Mouse (Mus musculus): Measurements from ENCODE around the gene Mmp9. TPM values are rescaled to one million over a fixed set of nuclear protein-coding genes. Genes with fewer than 3 reads are reported as not detected.

Mmp9 gene
- polyA plus RNA-seq, 1 experiment, result 29.1 TPM

- Histone ChIP-seq H3K4me3 (ENCODE audit: control insufficient read depth, insufficient read depth, low read length) (no peak overlapping the region), H3K27me3 (ENCODE audit: control insufficient read depth, insufficient read depth, low read length) (peaks cover 6% of the 10 kb centered on the region; the same call in 1 of the 2 replicates), H3K4me1 (replicated peaks; ENCODE audit: control insufficient read depth, insufficient read depth, low read length) (no peaks in the 10 kb centered on the region), H3K27ac (ENCODE audit: control insufficient read depth, insufficient read depth, low read length) (no peak overlapping the region), H3K36me3 (ENCODE audit: control insufficient read depth, insufficient read depth, low read length) (peaks cover 52% of the 10 kb centered on the region)
- TF ChIP-seq POLR2A (IDR thresholded peaks at IDR 0.05; ENCODE audit: control insufficient read depth, extremely low read depth, insufficient read depth, low read length, poor library complexity) (no peak), CTCF (IDR thresholded peaks at IDR 0.05; ENCODE audit: borderline replicate concordance, control insufficient read depth, extremely low read depth, insufficient read depth, low read length, poor library complexity) (no peak)
- no peak for DNase-seq
- 95% methylated on average over 13 of the region's 13 CpGs for WGBS
Observed at GRCm38 (mm10) chr2:165001958-165002357, 61.4 kb downstream of the Mmp9 start.

GRCm38 (mm10) chr2:165003108-165003507 is 62.5 kb downstream of the Mmp9 start:
- over 99% methylated on average over 3 of the region's 3 CpGs for WGBS
- no peak for DNase-seq
- Histone ChIP-seq H3K27me3 (ENCODE audit: control insufficient read depth, insufficient read depth, low read length) (no peaks in the 10 kb centered on the region; the same call in 1 of the 2 replicates), H3K4me1 (replicated peaks; ENCODE audit: control insufficient read depth, insufficient read depth, low read length) (no peaks in the 10 kb centered on the region), H3K27ac (ENCODE audit: control insufficient read depth, insufficient read depth, low read length) (no peak overlapping the region), H3K36me3 (ENCODE audit: control insufficient read depth, insufficient read depth, low read length) (peaks cover 64% of the 10 kb centered on the region), H3K4me3 (ENCODE audit: control insufficient read depth, insufficient read depth, low read length) (no peak overlapping the region)
- TF ChIP-seq POLR2A (IDR thresholded peaks at IDR 0.05; ENCODE audit: control insufficient read depth, extremely low read depth, insufficient read depth, low read length, poor library complexity) (no peak), CTCF (IDR thresholded peaks at IDR 0.05; ENCODE audit: borderline replicate concordance, control insufficient read depth, extremely low read depth, insufficient read depth, low read length, poor library complexity) (no peak)

- no peak for TF ChIP-seq POLR2A (IDR thresholded peaks at IDR 0.05; ENCODE audit: control insufficient read depth, extremely low read depth, insufficient read depth, low read length, poor library complexity)
- no peak for TF ChIP-seq CTCF (IDR thresholded peaks at IDR 0.05; ENCODE audit: borderline replicate concordance, control insufficient read depth, extremely low read depth, insufficient read depth, low read length, poor library complexity)
- Histone ChIP-seq H3K4me1 (replicated peaks; ENCODE audit: control insufficient read depth, insufficient read depth, low read length) (no peaks in the 10 kb centered on the region), H3K4me3 (ENCODE audit: control insufficient read depth, insufficient read depth, low read length) (no peak overlapping the region), H3K27me3 (ENCODE audit: control insufficient read depth, insufficient read depth, low read length) (no peaks in the 10 kb centered on the region), H3K36me3 (ENCODE audit: control insufficient read depth, insufficient read depth, low read length) (peaks cover 75% of the 10 kb centered on the region), H3K27ac (ENCODE audit: control insufficient read depth, insufficient read depth, low read length) (no peak overlapping the region)
- WGBS, result 96% methylated on average over 10 of the region's 10 CpGs
- no peak for DNase-seq
Observed at GRCm38 (mm10) chr2:165004237-165004636, 63.7 kb downstream of the Mmp9 start.

Other genes with a start within 250 kb of the Mmp9 start
- not detected in 2 replicates for gene Spint4, start 242.3 kb upstream of the Mmp9 start, polyA plus RNA-seq (2012; rRNA removed)
- gene Spint5, start 225.5 kb upstream of the Mmp9 start, polyA plus RNA-seq (2012; rRNA removed), result not detected in 2 replicates
- 0.23 and 0.41 TPM in 2 replicates for gene Wfdc3, start 194.8 kb upstream of the Mmp9 start, polyA plus RNA-seq (2012; rRNA removed)
- gene Dnttip1, start 194.8 kb upstream of the Mmp9 start, polyA plus RNA-seq (2012; rRNA removed), result 60.6 and 134 TPM in 2 replicates
- gene Ube2c, start 170.9 kb upstream of the Mmp9 start, polyA plus RNA-seq (2012; rRNA removed), result 327 and 434 TPM in 2 replicates
- 0.38 TPM in 1 of 2 replicates, not detected in the other for gene Tnnc2, start 160.8 kb upstream of the Mmp9 start, polyA plus RNA-seq (2012; rRNA removed)
- 9.0 and 11.9 TPM in 2 replicates for gene Snx21, start 155.0 kb upstream of the Mmp9 start, polyA plus RNA-seq (2012; rRNA removed)
- 84.6 and 87.9 TPM in 2 replicates for gene Acot8, start 135.9 kb upstream of the Mmp9 start, polyA plus RNA-seq (2012; rRNA removed)
- gene Zswim3, start 135.7 kb upstream of the Mmp9 start, polyA plus RNA-seq (2012; rRNA removed), result 5.9 and 6.2 TPM in 2 replicates
- gene Zswim1, start 118.1 kb upstream of the Mmp9 start, polyA plus RNA-seq (2012; rRNA removed), result 9.5 and 11.5 TPM in 2 replicates
- 2.9 and 4.5 TPM in 2 replicates for gene Spata25, start 112.2 kb upstream of the Mmp9 start, polyA plus RNA-seq (2012; rRNA removed)
- 467 and 538 TPM in 2 replicates for gene Ctsa, start 107.9 kb upstream of the Mmp9 start, polyA plus RNA-seq (2012; rRNA removed)
- gene Neurl2, start 107.3 kb upstream of the Mmp9 start, polyA plus RNA-seq (2012; rRNA removed), result 24.0 and 31.7 TPM in 2 replicates
- gene Pltp, start 83.1 kb upstream of the Mmp9 start, polyA plus RNA-seq (2012; rRNA removed), result 227 and 263 TPM in 2 replicates
- gene Pcif1, start 61.5 kb upstream of the Mmp9 start, polyA plus RNA-seq (2012; rRNA removed), result 79.7 and 87.9 TPM in 2 replicates
- gene Zfp335, start 29.0 kb upstream of the Mmp9 start, polyA plus RNA-seq (2012; rRNA removed), result 92.6 and 99.0 TPM in 2 replicates
- 0.70 and 1.3 TPM in 2 replicates for gene Slc12a5, start 20.0 kb downstream of the Mmp9 start, polyA plus RNA-seq (2012; rRNA removed)
- gene Ncoa5, start 94.1 kb downstream of the Mmp9 start, polyA plus RNA-seq (2012; rRNA removed), result 72.3 and 73.7 TPM in 2 replicates
- gene Cd40, start 114.8 kb downstream of the Mmp9 start, polyA plus RNA-seq (2012; rRNA removed), result 44.5 and 52.1 TPM in 2 replicates
- gene 1700025C18Rik, start 150.0 kb downstream of the Mmp9 start, polyA plus RNA-seq (2012; rRNA removed), result not detected in 2 replicates